Mouse (Mus musculus): ENCODE measurements around the gene Ppme1. TPM values are rescaled to one million over a fixed set of nuclear protein-coding genes. Genes with fewer than 3 reads are reported as not detected.

Ppme1 gene
- polyA plus RNA-seq, 1 experiment from 2014 or later: 56.4 TPM

- Histone ChIP-seq H3K9me3 (replicated peaks; ENCODE audit: control insufficient read depth, low read length) (peaks cover 3% of the 10 kb centered on the region; the same call in 1 of the 2 replicates), H3K4me1 (ENCODE audit: control insufficient read depth, insufficient read depth, low read length) (peaks cover 3% of the 10 kb centered on the region; the same call in 1 of the 2 replicates), H3K4me3 (ENCODE audit: low read depth, low read length) (no peak overlapping the region), H3K27me3 (ENCODE audit: control insufficient read depth, insufficient read depth, low read length) (no peaks in the 10 kb centered on the region), H3K4me2 (no peak overlapping the region), H3K9ac (ENCODE audit: low read depth, low read length) (no peak overlapping the region), H3K27ac (ENCODE audit: low read depth, low read length) (no peak overlapping the region), H3K36me3 (ENCODE audit: control insufficient read depth, insufficient read depth, low read length) (peaks cover 5% of the 10 kb centered on the region)
- WGBS (ENCODE audit: insufficient replicate concordance): 51% methylated on average over 8 of the region's 8 CpGs
- ATAC-seq (replicated peaks; ENCODE audit: insufficient number of reproducible peaks, low FRiP score, low TSS enrichment): no peak
Measured at GRCm38 (mm10) chr7:100316924-100317323, 55.2 kb downstream of the Ppme1 start.

- no peak overlapping the region for H3K4me2 ChIP-seq
- peaks cover 5% of the 10 kb centered on the region for H3K36me3 ChIP-seq (ENCODE audit: control insufficient read depth, insufficient read depth, low read length)
- WGBS (ENCODE audit: insufficient replicate concordance): 58% methylated on average over 4 of the region's 4 CpGs
- H3K27me3 ChIP-seq (ENCODE audit: control insufficient read depth, insufficient read depth, low read length): no peaks in the 10 kb centered on the region
- peaks cover 23% of the 10 kb centered on the region for H3K4me1 ChIP-seq (ENCODE audit: control insufficient read depth, insufficient read depth, low read length)
- H3K9me3 ChIP-seq (replicated peaks; ENCODE audit: control insufficient read depth, low read length): peaks cover 3% of the 10 kb centered on the region; the same call in 1 of the 2 replicates
- no peak overlapping the region for H3K9ac ChIP-seq (ENCODE audit: low read depth, low read length)
- H3K4me3 ChIP-seq (ENCODE audit: low read depth, low read length): no peak overlapping the region
- 0 out of 2 replicates have a peak overlapping the region, but pooled peaks have one; percentile 22 for H3K27ac ChIP-seq (ENCODE audit: low read depth, low read length)
- no peak for ATAC-seq (replicated peaks; ENCODE audit: insufficient number of reproducible peaks, low FRiP score, low TSS enrichment)
Measured at GRCm38 (mm10) chr7:100312716-100313115, 59.4 kb downstream of the Ppme1 start.

GRCm38 (mm10) chr7:100310290-100310689 is 61.8 kb downstream of the Ppme1 start:
- Histone ChIP-seq H3K9ac (ENCODE audit: low read depth, low read length) (no peak overlapping the region), H3K27me3 (ENCODE audit: control insufficient read depth, insufficient read depth, low read length) (no peaks in the 10 kb centered on the region), H3K4me1 (ENCODE audit: control insufficient read depth, insufficient read depth, low read length) (peaks cover 23% of the 10 kb centered on the region), H3K36me3 (ENCODE audit: control insufficient read depth, insufficient read depth, low read length) (no peaks in the 10 kb centered on the region), H3K27ac (ENCODE audit: low read depth, low read length) (0 out of 2 replicates have a peak overlapping the region, but pooled peaks have one; percentile 70), H3K9me3 (replicated peaks; ENCODE audit: control insufficient read depth, low read length) (no peaks in the 10 kb centered on the region), H3K4me3 (ENCODE audit: low read depth, low read length) (no peak overlapping the region), H3K4me2 (no peak overlapping the region)
- ATAC-seq (replicated peaks; ENCODE audit: insufficient number of reproducible peaks, low FRiP score, low TSS enrichment): no peak
- 74% methylated on average over 12 of the region's 12 CpGs for WGBS (ENCODE audit: insufficient replicate concordance)

GRCm38 (mm10) chr7:100309679-100310078 is 62.4 kb downstream of the Ppme1 start:
- Histone ChIP-seq H3K4me1 (ENCODE audit: control insufficient read depth, insufficient read depth, low read length) (peaks cover 23% of the 10 kb centered on the region), H3K9me3 (replicated peaks; ENCODE audit: control insufficient read depth, low read length) (no peaks in the 10 kb centered on the region), H3K4me2 (0 out of 2 replicates have a peak overlapping the region, but pooled peaks have one; percentile 27), H3K27me3 (ENCODE audit: control insufficient read depth, insufficient read depth, low read length) (no peaks in the 10 kb centered on the region), H3K4me3 (ENCODE audit: low read depth, low read length) (no peak overlapping the region), H3K27ac (ENCODE audit: low read depth, low read length) (peak overlapping the region; percentile 70; the same call in 1 of the 2 replicates), H3K9ac (ENCODE audit: low read depth, low read length) (0 out of 2 replicates have a peak overlapping the region, but pooled peaks have one; percentile 36), H3K36me3 (ENCODE audit: control insufficient read depth, insufficient read depth, low read length) (no peaks in the 10 kb centered on the region)
- 12% methylated on average over 6 of the region's 6 CpGs for WGBS (ENCODE audit: insufficient replicate concordance)
- no peak for ATAC-seq (replicated peaks; ENCODE audit: insufficient number of reproducible peaks, low FRiP score, low TSS enrichment)

- peaks cover 23% of the 10 kb centered on the region for H3K4me1 ChIP-seq (ENCODE audit: control insufficient read depth, insufficient read depth, low read length)
- H3K4me2 ChIP-seq: no peak overlapping the region
- no peak for ATAC-seq (replicated peaks; ENCODE audit: insufficient number of reproducible peaks, low FRiP score, low TSS enrichment)
- H3K27me3 ChIP-seq (ENCODE audit: control insufficient read depth, insufficient read depth, low read length): no peaks in the 10 kb centered on the region
- no peaks in the 10 kb centered on the region for H3K9me3 ChIP-seq (replicated peaks; ENCODE audit: control insufficient read depth, low read length)
- no peak overlapping the region for H3K4me3 ChIP-seq (ENCODE audit: low read depth, low read length)
- H3K27ac ChIP-seq (ENCODE audit: low read depth, low read length): peak overlapping the region; percentile 70; the same call in 1 of the 2 replicates
- no peaks in the 10 kb centered on the region for H3K36me3 ChIP-seq (ENCODE audit: control insufficient read depth, insufficient read depth, low read length)
- H3K9ac ChIP-seq (ENCODE audit: low read depth, low read length): no peak overlapping the region
- 50% methylated on average over 1 of the region's 1 CpGs for WGBS (ENCODE audit: insufficient replicate concordance)
Measured at GRCm38 (mm10) chr7:100309216-100309615, 62.9 kb downstream of the Ppme1 start.

- no peak overlapping the region; the same call in 1 of the 2 replicates for H3K27ac ChIP-seq (ENCODE audit: low read depth, low read length)
- WGBS (ENCODE audit: insufficient replicate concordance): 78% methylated on average over 6 of the region's 6 CpGs
- H3K9me3 ChIP-seq (replicated peaks; ENCODE audit: control insufficient read depth, low read length): no peaks in the 10 kb centered on the region
- H3K36me3 ChIP-seq (ENCODE audit: control insufficient read depth, insufficient read depth, low read length): no peaks in the 10 kb centered on the region
- no peak for ATAC-seq (replicated peaks; ENCODE audit: insufficient number of reproducible peaks, low FRiP score, low TSS enrichment)
- H3K4me1 ChIP-seq (ENCODE audit: control insufficient read depth, insufficient read depth, low read length): peaks cover 23% of the 10 kb centered on the region
- H3K4me2 ChIP-seq: no peak overlapping the region
- no peaks in the 10 kb centered on the region for H3K27me3 ChIP-seq (ENCODE audit: control insufficient read depth, insufficient read depth, low read length)
- no peak overlapping the region for H3K4me3 ChIP-seq (ENCODE audit: low read depth, low read length)
- no peak overlapping the region for H3K9ac ChIP-seq (ENCODE audit: low read depth, low read length)
Measured at GRCm38 (mm10) chr7:100307872-100308653, 64.0 kb downstream of the Ppme1 start.

GRCm38 (mm10) chr7:100305894-100306293 is 66.2 kb downstream of the Ppme1 start:
- Histone ChIP-seq H3K4me2 (no peak overlapping the region), H3K36me3 (ENCODE audit: control insufficient read depth, insufficient read depth, low read length) (no peaks in the 10 kb centered on the region), H3K4me3 (ENCODE audit: low read depth, low read length) (no peak overlapping the region), H3K27ac (ENCODE audit: low read depth, low read length) (no peak overlapping the region), H3K27me3 (ENCODE audit: control insufficient read depth, insufficient read depth, low read length) (no peaks in the 10 kb centered on the region), H3K9ac (ENCODE audit: low read depth, low read length) (no peak overlapping the region), H3K4me1 (ENCODE audit: control insufficient read depth, insufficient read depth, low read length) (peaks cover 28% of the 10 kb centered on the region), H3K9me3 (replicated peaks; ENCODE audit: control insufficient read depth, low read length) (no peaks in the 10 kb centered on the region)
- no peak for ATAC-seq (replicated peaks; ENCODE audit: insufficient number of reproducible peaks, low FRiP score, low TSS enrichment)
- WGBS (ENCODE audit: insufficient replicate concordance): 85% methylated on average over 9 of the region's 9 CpGs

- Histone ChIP-seq H3K9me3 (replicated peaks; ENCODE audit: control insufficient read depth, low read length) (no peaks in the 10 kb centered on the region), H3K27me3 (ENCODE audit: control insufficient read depth, insufficient read depth, low read length) (no peaks in the 10 kb centered on the region), H3K4me3 (ENCODE audit: low read depth, low read length) (no peak overlapping the region), H3K36me3 (ENCODE audit: control insufficient read depth, insufficient read depth, low read length) (no peaks in the 10 kb centered on the region), H3K27ac (ENCODE audit: low read depth, low read length) (peak overlapping the region; percentile 63), H3K4me2 (no peak overlapping the region), H3K4me1 (ENCODE audit: control insufficient read depth, insufficient read depth, low read length) (peaks cover 24% of the 10 kb centered on the region), H3K9ac (ENCODE audit: low read depth, low read length) (no peak overlapping the region)
- ATAC-seq (replicated peaks; ENCODE audit: insufficient number of reproducible peaks, low FRiP score, low TSS enrichment): no peak
- WGBS (ENCODE audit: insufficient replicate concordance): 36% methylated on average over 4 of the region's 4 CpGs
Measured at GRCm38 (mm10) chr7:100302316-100302715, 69.8 kb downstream of the Ppme1 start.
